Mouse (Mus musculus) hindbrain, embryonic 11.5 days (tissue): ENCODE data around the gene Ttc28. TPM values are rescaled to one million over a fixed set of nuclear protein-coding genes. Genes with fewer than 3 reads are reported as not detected.

Source experiments
- ATAC-seq: fragments of 200-750 bp; cut with Nextera tagmentation; 2 replicates; pipeline ENCODE4 v1.8.0; 2017; ENCODE audit warnings: mild to moderate bottlenecking, moderate TSS enrichment, moderate library complexity; ENCODE audit not compliant: low FRiP score
- DNase-seq: peaks from one replicate; pipeline ENCODE4 v3.0.0-alpha.2; 2015; ENCODE audit warnings: low spot score
- H3K27ac ChIP-seq: fragments of 300-500 bp; sonication (generic); 2 replicates; pipeline ENCODE4 v1.5.1; 2014; ENCODE audit warnings: mild to moderate bottlenecking, low read depth, low read length
- H3K27me3 ChIP-seq: fragments of 300-500 bp; sonication (generic); 2 replicates; pipeline ENCODE4 v1.6.1; 2014; ENCODE audit warnings: mild to moderate bottlenecking, low read length, moderate library complexity, mixed read lengths; ENCODE audit not compliant: control insufficient read depth, insufficient read depth
- H3K36me3 ChIP-seq: fragments of 300-500 bp; sonication (generic); 2 replicates; pipeline ENCODE4 v1.6.1; 2014; ENCODE audit warnings: mild to moderate bottlenecking, low read length, moderate library complexity, mixed read lengths; ENCODE audit not compliant: control insufficient read depth, insufficient read depth
- H3K4me1 ChIP-seq: fragments of 300-500 bp; sonication (generic); replicated peaks from 2 replicates; pipeline ENCODE4 v1.6.1; 2014; ENCODE audit warnings: low read length, mixed read lengths; ENCODE audit not compliant: control insufficient read depth, insufficient read depth
- H3K4me2 ChIP-seq: fragments of 300-500 bp; sonication (generic); replicated peaks from 2 replicates; pipeline ENCODE4 v1.6.1; 2014; ENCODE audit warnings: mild to moderate bottlenecking, low read depth, low read length
- H3K4me3 ChIP-seq: fragments of 300-500 bp; sonication (generic); 2 replicates; pipeline ENCODE4 v1.5.1; 2014; ENCODE audit warnings: low read depth, low read length
- H3K9ac ChIP-seq: fragments of 300-500 bp; sonication (generic); 2 replicates; pipeline ENCODE4 v1.6.1; 2014; ENCODE audit warnings: low read depth, low read length
- H3K9me3 ChIP-seq: fragments of 300-500 bp; sonication (generic); 2 replicates; pipeline ENCODE4 v1.6.1; 2016; ENCODE audit warnings: low read length; ENCODE audit not compliant: control insufficient read depth
- WGBS: fragments of 180-500 bp; shearing (Covaris S2); extraction: QIAGEN DNeasy Blood & Tissue Kit; methylation state at CpG from one replicate; pipeline ENCODE4 v1.1.7; 2014; 5-methylcytosine and 5-hydroxymethylcytosine counted together
- polyA plus RNA-seq: library from polyadenylated mRNA; unstranded; fragments of >200 nt; fragmentation: Nextera tagmentation; extraction: Ambion mirVana; gene quantifications from 2 replicates; pipeline ENCODE4 v1.2.1, GENCODE M21; 2014

Gene Ttc28
- polyA plus RNA-seq, 1 experiment from 2014 or later: 15.6 TPM

GRCm38 (mm10) chr5:111119805-111120204 lies 240.2 kb downstream of the Ttc28 start:
- peaks cover 11% of the 10 kb centered on the region for H3K4me1 ChIP-seq
- H3K9me3 ChIP-seq: no peaks in the 10 kb centered on the region
- H3K36me3 ChIP-seq: no peaks in the 10 kb centered on the region
- H3K4me3 ChIP-seq: no peak overlapping the region
- no peaks in the 10 kb centered on the region for H3K27me3 ChIP-seq
- WGBS: 91% methylated on average over 3 of the region's 3 CpGs
- no peak for DNase-seq
- H3K27ac ChIP-seq: no peak overlapping the region
- ATAC-seq: no peak
- no peak overlapping the region for H3K9ac ChIP-seq
- no peak overlapping the region for H3K4me2 ChIP-seq

- DNase-seq (no peak), ATAC-seq (no peak)
- Histone ChIP-seq H3K4me3 (no peak overlapping the region), H3K36me3 (no peaks in the 10 kb centered on the region), H3K9ac (no peak overlapping the region), H3K27ac (no peak overlapping the region), H3K9me3 (no peaks in the 10 kb centered on the region), H3K4me2 (no peak overlapping the region), H3K27me3 (no peaks in the 10 kb centered on the region), H3K4me1 (peaks cover 9% of the 10 kb centered on the region)
- WGBS: 78% methylated on average over 7 of the region's 7 CpGs
Observed at GRCm38 (mm10) chr5:111120298-111120697, 240.7 kb downstream of the Ttc28 start.

GRCm38 (mm10) chr5:111120705-111121420 lies 241.3 kb downstream of the Ttc28 start:
- DNase-seq: no peak
- Histone ChIP-seq H3K9ac (no peak overlapping the region), H3K4me3 (no peak overlapping the region), H3K4me1 (peaks cover 7% of the 10 kb centered on the region; the same call in 1 of the 2 replicates), H3K36me3 (no peaks in the 10 kb centered on the region), H3K4me2 (no peak overlapping the region), H3K9me3 (no peaks in the 10 kb centered on the region), H3K27me3 (no peaks in the 10 kb centered on the region), H3K27ac (no peak overlapping the region)
- ATAC-seq: no peak
- 54% methylated on average over 10 of the region's 10 CpGs for WGBS

GRCm38 (mm10) chr5:111122332-111123049 lies 242.9 kb downstream of the Ttc28 start:
- DNase-seq (no peak), ATAC-seq (no peak)
- Histone ChIP-seq H3K4me1 (peaks cover 7% of the 10 kb centered on the region; the same call in 1 of the 2 replicates), H3K4me2 (no peak overlapping the region), H3K36me3 (no peaks in the 10 kb centered on the region), H3K27me3 (no peaks in the 10 kb centered on the region), H3K4me3 (no peak overlapping the region), H3K9me3 (no peaks in the 10 kb centered on the region), H3K27ac (no peak overlapping the region), H3K9ac (no peak overlapping the region)
- WGBS: 68% methylated on average over 9 of the region's 9 CpGs

GRCm38 (mm10) chr5:111123050-111123746 lies 243.6 kb downstream of the Ttc28 start:
- no peak overlapping the region for H3K27ac ChIP-seq
- no peak; the same call in 1 of the 2 replicates for ATAC-seq
- 45% methylated on average over 12 of the region's 12 CpGs for WGBS
- H3K27me3 ChIP-seq: no peaks in the 10 kb centered on the region
- no peaks in the 10 kb centered on the region for H3K9me3 ChIP-seq
- no peak overlapping the region for H3K4me2 ChIP-seq
- no peaks in the 10 kb centered on the region for H3K36me3 ChIP-seq
- H3K9ac ChIP-seq: no peak overlapping the region
- no peak for DNase-seq
- H3K4me3 ChIP-seq: no peak overlapping the region
- peaks cover 7% of the 10 kb centered on the region; the same call in 1 of the 2 replicates for H3K4me1 ChIP-seq

- no peak overlapping the region for H3K27ac ChIP-seq
- ATAC-seq (no peak), DNase-seq (no peak)
- H3K9me3 ChIP-seq: no peaks in the 10 kb centered on the region
- no peaks in the 10 kb centered on the region for H3K36me3 ChIP-seq
- 91% methylated on average over 7 of the region's 7 CpGs for WGBS
- no peak overlapping the region for H3K9ac ChIP-seq
- H3K4me1 ChIP-seq: peaks cover 7% of the 10 kb centered on the region; the same call in 1 of the 2 replicates
- H3K4me3 ChIP-seq: no peak overlapping the region
- H3K4me2 ChIP-seq: no peak overlapping the region
- H3K27me3 ChIP-seq: no peaks in the 10 kb centered on the region
Observed at GRCm38 (mm10) chr5:111124620-111125200, 245.1 kb downstream of the Ttc28 start.

GRCm38 (mm10) chr5:111125746-111126145 lies 246.1 kb downstream of the Ttc28 start:
- Histone ChIP-seq H3K9ac (no peak overlapping the region), H3K36me3 (no peaks in the 10 kb centered on the region), H3K27me3 (no peaks in the 10 kb centered on the region), H3K27ac (no peak overlapping the region), H3K4me1 (peaks cover 7% of the 10 kb centered on the region; the same call in 1 of the 2 replicates), H3K9me3 (no peaks in the 10 kb centered on the region), H3K4me2 (no peak overlapping the region), H3K4me3 (no peak overlapping the region)
- 84% methylated on average over 12 of the region's 12 CpGs for WGBS
- DNase-seq (no peak), ATAC-seq (no peak)

- ATAC-seq (no peak), DNase-seq (no peak)
- Histone ChIP-seq H3K4me2 (no peak overlapping the region), H3K9ac (no peak overlapping the region), H3K36me3 (no peaks in the 10 kb centered on the region), H3K27ac (no peak overlapping the region), H3K27me3 (no peaks in the 10 kb centered on the region), H3K4me3 (no peak overlapping the region), H3K9me3 (no peaks in the 10 kb centered on the region), H3K4me1 (peaks cover 2% of the 10 kb centered on the region; the same call in 1 of the 2 replicates)
- WGBS: 79% methylated on average over 5 of the region's 5 CpGs
Observed at GRCm38 (mm10) chr5:111127786-111128185, 248.2 kb downstream of the Ttc28 start.
